Mouse (Mus musculus) megakaryocyte, embryonic 14.5 days (primary cell): ENCODE data around the gene Sec24d.

Experiments
- FLI1 ChIP-seq: IDR thresholded peaks from 2 replicates; pipeline ENCODE4 v1.6.1; 2012; ENCODE audit warnings: low read length, inconsistent platforms, mixed read lengths
- GATA1 ChIP-seq: IDR thresholded peaks from 3 replicates; pipeline ENCODE4 v1.6.1; 2012; ENCODE audit warnings: mixed read lengths, low read length, inconsistent platforms, borderline replicate concordance

- TF ChIP-seq GATA1 (no peak), FLI1 (no peak)
Measured at GRCm38 (mm10) chr3:123337853-123338252, 70.6 kb downstream of the Sec24d start.
